Mouse (Mus musculus): ENCODE results near the gene Tnpo1. TPM values are rescaled to one million over a fixed set of nuclear protein-coding genes. Genes with fewer than 3 reads are reported as not detected.

The Tnpo1 gene
- polyA plus RNA-seq, 1 experiment, result 253 TPM

DNA sequence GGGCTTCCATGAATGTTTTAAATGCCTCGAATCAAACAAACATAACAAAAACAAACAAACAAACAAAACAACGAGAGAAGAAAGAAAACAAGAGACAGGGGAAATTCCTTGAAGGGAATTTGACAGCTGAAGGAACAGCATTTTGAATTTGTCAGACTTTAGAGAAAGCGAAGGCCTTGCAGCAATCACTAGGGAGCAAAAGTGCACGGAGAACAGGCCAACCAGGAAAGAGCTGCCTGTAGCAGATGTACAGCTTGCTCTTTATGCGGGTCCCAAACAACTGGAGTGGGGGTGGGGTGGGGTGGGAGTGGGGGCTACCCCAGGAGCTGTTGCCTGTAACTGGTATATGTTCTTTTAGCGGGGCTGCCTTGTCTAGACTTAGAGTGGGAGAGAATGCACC lies 16.2 kb upstream of the Tnpo1 start:
- Histone ChIP-seq H3K27ac (ENCODE audit: insufficient read depth, low read length) (no peak overlapping the region), H3K4me3 (ENCODE audit: low read depth, low read length) (no peak overlapping the region), H3K27me3 (ENCODE audit: control insufficient read depth, insufficient read depth, low read length, poor library complexity, severe bottlenecking) (no peaks in the 10 kb centered on the region), H3K9me3 (replicated peaks; ENCODE audit: control insufficient read depth, insufficient read depth, low read length, poor library complexity, severe bottlenecking) (no peaks in the 10 kb centered on the region), H3K4me1 (ENCODE audit: control insufficient read depth, insufficient read depth, low read length) (no peaks in the 10 kb centered on the region), H3K9ac (ENCODE audit: low read depth, poor library complexity, severe bottlenecking) (no peak overlapping the region), H3K36me3 (ENCODE audit: control insufficient read depth, insufficient read depth, low read length, poor library complexity, severe bottlenecking) (no peaks in the 10 kb centered on the region)
- TF ChIP-seq EP300 (IDR thresholded peaks at IDR 0.05; ENCODE audit: insufficient read depth, low read depth, low read length), result no peak
- no peak for TF ChIP-seq CTCF (IDR thresholded peaks at IDR 0.05; ENCODE audit: low read depth, low read length)
- TF ChIP-seq POLR2A (IDR thresholded peaks at IDR 0.05; ENCODE audit: insufficient read depth, low read length), result no peak

GRCm38 (mm10) chr13:98941829-98942343 lies 15.7 kb upstream of the Tnpo1 start:
- Histone ChIP-seq H3K4me3 (ENCODE audit: low read depth, low read length) (no peak overlapping the region), H3K27me3 (ENCODE audit: control insufficient read depth, insufficient read depth, low read length, poor library complexity, severe bottlenecking) (no peaks in the 10 kb centered on the region), H3K4me1 (ENCODE audit: control insufficient read depth, insufficient read depth, low read length) (no peaks in the 10 kb centered on the region), H3K9me3 (replicated peaks; ENCODE audit: control insufficient read depth, insufficient read depth, low read length, poor library complexity, severe bottlenecking) (no peaks in the 10 kb centered on the region), H3K9ac (ENCODE audit: low read depth, poor library complexity, severe bottlenecking) (no peak overlapping the region), H3K27ac (ENCODE audit: insufficient read depth, low read length) (no peak overlapping the region), H3K36me3 (ENCODE audit: control insufficient read depth, insufficient read depth, low read length, poor library complexity, severe bottlenecking) (no peaks in the 10 kb centered on the region)
- TF ChIP-seq POLR2A (IDR thresholded peaks at IDR 0.05; ENCODE audit: insufficient read depth, low read length) (no peak), CTCF (IDR thresholded peaks at IDR 0.05; ENCODE audit: low read depth, low read length) (no peak), EP300 (IDR thresholded peaks at IDR 0.05; ENCODE audit: insufficient read depth, low read depth, low read length) (no peak)

- Histone ChIP-seq H3K4me3 (ENCODE audit: low read depth, low read length) (no peak overlapping the region), H3K27me3 (ENCODE audit: control insufficient read depth, insufficient read depth, low read length, poor library complexity, severe bottlenecking) (no peaks in the 10 kb centered on the region), H3K4me1 (ENCODE audit: control insufficient read depth, insufficient read depth, low read length) (no peaks in the 10 kb centered on the region), H3K9me3 (replicated peaks; ENCODE audit: control insufficient read depth, insufficient read depth, low read length, poor library complexity, severe bottlenecking) (peaks cover 8% of the 10 kb centered on the region; the same call in 1 of the 2 replicates), H3K9ac (ENCODE audit: low read depth, poor library complexity, severe bottlenecking) (no peak overlapping the region), H3K27ac (ENCODE audit: insufficient read depth, low read length) (no peak overlapping the region), H3K36me3 (ENCODE audit: control insufficient read depth, insufficient read depth, low read length, poor library complexity, severe bottlenecking) (no peaks in the 10 kb centered on the region)
- no peak for TF ChIP-seq CTCF (IDR thresholded peaks at IDR 0.05; ENCODE audit: low read depth, low read length)
- no peak for TF ChIP-seq POLR2A (IDR thresholded peaks at IDR 0.05; ENCODE audit: insufficient read depth, low read length)
- TF ChIP-seq EP300 (IDR thresholded peaks at IDR 0.05; ENCODE audit: insufficient read depth, low read depth, low read length), result no peak
Measured at GRCm38 (mm10) chr13:98937108-98937507, 10.9 kb upstream of the Tnpo1 start.

GRCm38 (mm10) chr13:98928908-98929307 lies 2.7 kb upstream of the Tnpo1 start:
- Histone ChIP-seq H3K27ac (ENCODE audit: insufficient read depth, low read length) (no peak overlapping the region), H3K9me3 (replicated peaks; ENCODE audit: control insufficient read depth, insufficient read depth, low read length, poor library complexity, severe bottlenecking) (0 out of 2 replicates have a peak, but pooled peaks cover 3% of the 10 kb centered on the region), H3K4me1 (ENCODE audit: control insufficient read depth, insufficient read depth, low read length) (no peaks in the 10 kb centered on the region), H3K4me3 (ENCODE audit: low read depth, low read length) (no peak overlapping the region), H3K36me3 (ENCODE audit: control insufficient read depth, insufficient read depth, low read length, poor library complexity, severe bottlenecking) (no peaks in the 10 kb centered on the region), H3K27me3 (ENCODE audit: control insufficient read depth, insufficient read depth, low read length, poor library complexity, severe bottlenecking) (no peaks in the 10 kb centered on the region), H3K9ac (ENCODE audit: low read depth, poor library complexity, severe bottlenecking) (no peak overlapping the region)
- no peak for TF ChIP-seq EP300 (IDR thresholded peaks at IDR 0.05; ENCODE audit: insufficient read depth, low read depth, low read length)
- no peak for TF ChIP-seq POLR2A (IDR thresholded peaks at IDR 0.05; ENCODE audit: insufficient read depth, low read length)
- TF ChIP-seq CTCF (IDR thresholded peaks at IDR 0.05; ENCODE audit: low read depth, low read length), result no peak

GRCm38 (mm10) chr13:98926958-98927242 lies 716 bp upstream of the Tnpo1 start:
- no peak for TF ChIP-seq EP300 (IDR thresholded peaks at IDR 0.05; ENCODE audit: insufficient read depth, low read depth, low read length)
- TF ChIP-seq CTCF (IDR thresholded peaks at IDR 0.05; ENCODE audit: low read depth, low read length), result no peak
- no peak for TF ChIP-seq POLR2A (IDR thresholded peaks at IDR 0.05; ENCODE audit: insufficient read depth, low read length)
- peak overlapping the region; percentile 39; the same call in 1 of the 2 replicates for H3K27ac ChIP-seq (ENCODE audit: insufficient read depth, low read length)
- H3K9me3 ChIP-seq (replicated peaks; ENCODE audit: control insufficient read depth, insufficient read depth, low read length, poor library complexity, severe bottlenecking), result no peaks in the 10 kb centered on the region; the same call in 1 of the 2 replicates
- H3K36me3 ChIP-seq (ENCODE audit: control insufficient read depth, insufficient read depth, low read length, poor library complexity, severe bottlenecking), result no peaks in the 10 kb centered on the region
- no peaks in the 10 kb centered on the region for H3K27me3 ChIP-seq (ENCODE audit: control insufficient read depth, insufficient read depth, low read length, poor library complexity, severe bottlenecking)
- H3K9ac ChIP-seq (ENCODE audit: low read depth, poor library complexity, severe bottlenecking), result peak overlapping the region; percentile 93
- H3K4me1 ChIP-seq (ENCODE audit: control insufficient read depth, insufficient read depth, low read length), result no peaks in the 10 kb centered on the region
- H3K4me3 ChIP-seq (ENCODE audit: low read depth, low read length), result no peak overlapping the region

DNA sequence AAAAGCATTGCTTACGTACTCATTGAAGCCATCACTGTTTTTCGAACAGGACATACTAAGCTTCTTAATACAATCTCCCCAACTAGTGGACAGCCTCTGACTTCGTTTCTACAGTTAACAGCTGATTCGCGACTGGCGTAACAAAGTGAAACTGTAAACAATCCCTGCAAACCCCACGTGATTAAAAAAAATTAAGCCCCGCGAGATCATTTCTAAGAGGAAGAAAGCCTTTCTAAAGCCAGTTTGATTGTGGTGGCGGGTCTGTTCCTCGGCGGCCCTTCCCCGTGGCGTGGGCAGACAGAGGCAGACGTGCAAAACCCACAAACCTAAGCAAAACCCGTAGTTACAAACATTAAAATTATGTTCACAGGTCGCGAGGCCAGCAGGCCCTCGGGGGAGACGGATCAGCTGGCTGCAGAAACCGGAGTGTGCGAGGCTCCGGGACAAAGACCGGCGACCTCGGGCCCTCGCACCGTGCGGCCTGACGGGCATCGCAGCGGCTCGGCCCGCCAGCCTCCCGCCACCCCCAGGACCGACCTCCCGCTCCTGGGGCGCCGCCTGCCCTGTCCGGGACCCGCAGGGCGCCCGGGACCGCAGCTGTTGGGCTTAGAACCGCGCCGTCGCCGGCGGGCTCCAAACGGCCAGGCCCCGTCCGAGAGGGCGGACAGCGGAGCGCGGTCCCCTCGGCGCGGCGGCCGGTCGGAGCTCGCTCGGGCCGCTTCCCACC lies 535 bp downstream of the Tnpo1 start:
- H3K27me3 ChIP-seq (ENCODE audit: control insufficient read depth, insufficient read depth, low read length, poor library complexity, severe bottlenecking), result no peaks in the 10 kb centered on the region
- H3K36me3 ChIP-seq (ENCODE audit: control insufficient read depth, insufficient read depth, low read length, poor library complexity, severe bottlenecking), result no peaks in the 10 kb centered on the region
- H3K27ac ChIP-seq (ENCODE audit: insufficient read depth, low read length), result no peak overlapping the region
- no peak for TF ChIP-seq EP300 (IDR thresholded peaks at IDR 0.05; ENCODE audit: insufficient read depth, low read depth, low read length)
- no peak for TF ChIP-seq CTCF (IDR thresholded peaks at IDR 0.05; ENCODE audit: low read depth, low read length)
- TF ChIP-seq POLR2A (IDR thresholded peaks at IDR 0.05; ENCODE audit: insufficient read depth, low read length), result no peak
- H3K4me3 ChIP-seq (ENCODE audit: low read depth, low read length), result peak overlapping the region; percentile 98
- no peaks in the 10 kb centered on the region; the same call in 1 of the 2 replicates for H3K9me3 ChIP-seq (replicated peaks; ENCODE audit: control insufficient read depth, insufficient read depth, low read length, poor library complexity, severe bottlenecking)
- peak overlapping the region; percentile 93 for H3K9ac ChIP-seq (ENCODE audit: low read depth, poor library complexity, severe bottlenecking)
- H3K4me1 ChIP-seq (ENCODE audit: control insufficient read depth, insufficient read depth, low read length), result no peaks in the 10 kb centered on the region
